Mouse (Mus musculus): Measurements from ENCODE around the gene Kiss1r. TPM values are rescaled to one million over a fixed set of nuclear protein-coding genes. Genes with fewer than 3 reads are reported as not detected.
"Not testable (repeated sequence)": the region's sequence is repeated elsewhere in the genome, so short reads cannot be mapped to it uniquely, and the experiment has no call there.

Gene Kiss1r
- total RNA-seq, 4 experiments from 2014 or later: 1.1 to 5.6 (median 4.0) TPM

- DNase-seq: no peak
Observed at GRCm38 (mm10) chr10:79940749-79941148, 24.0 kb downstream of the Kiss1r start.

DNA sequence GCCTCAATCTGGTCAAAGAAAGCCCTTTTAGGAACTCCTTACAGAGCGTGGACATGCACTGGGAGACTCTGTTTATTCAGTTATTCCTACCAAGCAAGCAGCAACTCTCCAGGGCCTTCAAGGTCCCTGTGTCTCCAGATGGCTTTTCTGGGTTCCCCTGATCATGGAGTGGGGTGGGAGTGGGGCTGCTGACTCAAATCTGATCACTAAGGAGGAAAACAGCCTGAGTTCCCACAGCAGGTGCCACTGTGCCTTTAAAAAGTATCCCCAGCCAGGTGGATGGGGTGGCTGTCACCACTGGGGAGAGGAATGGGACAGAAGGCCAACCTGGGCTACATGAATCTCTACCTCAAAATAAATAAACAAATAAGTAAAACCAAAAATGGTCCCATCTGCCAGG is 26.2 kb downstream of the Kiss1r start:
- no peak for DNase-seq

DNA sequence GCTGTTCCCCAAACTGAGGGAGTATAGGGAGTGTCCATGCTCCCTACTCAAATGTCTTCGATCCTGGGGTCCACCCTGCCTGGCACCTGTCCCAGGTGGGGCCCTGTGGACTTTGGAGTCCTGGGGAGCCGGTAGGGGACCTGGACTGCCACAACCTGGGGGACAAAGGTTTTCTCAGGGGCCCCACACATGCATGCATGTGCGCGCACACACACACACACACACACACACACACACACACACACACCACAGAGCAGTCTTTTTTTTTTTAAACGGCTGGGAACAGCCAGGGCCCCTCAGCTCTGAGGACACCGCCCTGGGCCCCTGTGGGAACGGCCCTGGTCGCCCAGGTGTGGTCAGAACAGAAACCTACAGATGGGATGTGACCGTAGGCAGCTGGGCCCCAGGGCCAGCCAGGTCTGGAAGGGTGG is 26.7 kb downstream of the Kiss1r start:
- DNase-seq: no peak

DNA sequence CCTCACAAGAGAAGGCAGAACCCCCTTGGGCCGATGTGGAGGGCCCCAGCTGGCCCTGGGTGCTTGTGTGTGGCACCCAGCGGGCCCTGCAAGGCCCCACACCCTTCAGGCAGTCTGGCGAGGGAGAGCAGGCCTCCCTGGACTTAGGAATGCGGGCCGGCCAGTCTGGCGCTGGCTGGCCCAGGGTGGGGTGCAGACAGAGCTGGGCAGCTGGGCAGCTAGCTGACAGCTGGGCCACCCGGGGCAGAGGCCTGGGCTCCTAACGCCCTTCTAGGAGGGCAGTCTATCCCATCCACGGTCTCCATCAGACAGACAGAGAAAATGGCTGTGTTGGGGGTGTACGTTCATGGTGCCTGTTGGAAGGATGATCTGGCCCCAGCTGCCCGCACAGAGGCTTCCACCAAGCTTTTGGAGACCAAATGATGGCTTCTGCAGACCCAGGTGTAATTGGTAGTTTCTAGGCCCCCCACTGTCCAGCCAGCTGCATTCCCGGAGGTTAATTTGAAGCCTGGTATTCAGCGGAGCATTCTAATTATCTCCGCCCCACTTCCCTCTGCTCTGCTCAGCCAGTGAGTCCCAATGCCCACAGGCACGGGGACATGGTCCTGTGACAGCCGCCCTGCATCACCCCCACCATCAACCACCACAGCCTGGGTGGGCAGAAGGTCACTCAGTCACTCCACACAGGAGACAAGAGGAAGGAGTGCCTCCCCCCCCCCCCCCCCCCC is 28.9 kb downstream of the Kiss1r start:
- DNase-seq: no peak

- DNase-seq: no peak
Observed at GRCm38 (mm10) chr10:79946752-79947322, 30.1 kb downstream of the Kiss1r start.

DNA sequence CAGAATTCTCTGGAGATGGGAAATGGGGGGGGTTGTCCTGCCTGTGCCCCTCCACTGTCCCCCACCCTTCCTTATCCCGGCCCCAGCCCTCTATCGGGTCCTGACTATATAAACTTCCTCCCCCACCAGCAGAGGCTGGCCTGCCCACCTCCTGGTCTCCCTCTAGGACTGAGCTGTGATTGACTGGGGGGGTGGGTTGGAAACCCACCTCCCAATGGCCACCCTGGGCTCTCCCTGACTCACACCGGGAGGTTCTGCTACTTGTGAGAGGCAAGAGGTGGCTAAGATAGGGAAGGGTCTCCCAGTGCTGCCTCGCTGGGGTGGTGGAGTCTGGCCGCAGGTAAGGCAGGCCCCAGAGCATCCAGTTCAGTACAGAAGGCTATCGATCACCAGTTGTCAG is 30.7 kb downstream of the Kiss1r start:
- no peak for DNase-seq

DNA sequence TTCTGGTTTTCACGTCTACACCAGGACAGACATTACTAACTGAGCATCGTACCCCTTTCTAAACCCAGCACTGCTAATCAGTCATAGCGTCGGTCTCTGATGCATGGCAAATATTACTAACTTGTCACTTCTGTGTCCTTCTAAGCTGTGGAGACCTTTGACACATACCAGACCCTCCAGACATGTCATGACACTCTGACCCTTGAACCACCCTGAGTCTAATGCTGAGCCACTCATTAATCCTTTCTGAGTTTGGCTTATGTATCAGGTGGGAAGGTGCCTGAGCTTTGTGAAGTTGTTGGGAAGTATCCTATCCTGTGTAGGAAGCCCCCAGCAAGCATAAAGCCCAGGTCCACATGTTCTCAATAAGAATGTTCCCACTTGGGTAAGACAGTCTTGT is 33.1 kb downstream of the Kiss1r start:
- DNase-seq: no peak

GRCm38 (mm10) chr10:79950661-79951060 is 33.9 kb downstream of the Kiss1r start:
- DNase-seq: no peak

DNA sequence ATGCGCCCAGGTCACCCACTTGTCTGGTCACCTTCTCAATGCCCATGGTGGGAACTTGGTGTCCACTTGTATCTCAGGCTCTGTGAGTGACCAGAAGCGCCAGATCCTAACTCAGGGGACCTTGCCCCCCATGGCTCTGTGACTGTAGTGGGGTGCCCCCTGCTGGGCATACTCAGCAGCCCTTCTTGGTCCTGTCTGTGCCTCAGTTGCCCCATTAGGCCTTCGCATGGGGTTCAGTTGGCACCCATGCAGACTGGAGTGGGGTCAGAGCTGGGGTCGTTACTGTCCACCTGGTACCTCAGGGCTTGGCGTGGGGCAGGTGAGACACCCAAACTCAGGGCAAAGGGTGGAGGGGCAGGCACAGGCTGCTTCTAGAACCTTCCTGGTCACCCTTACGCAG is 37.2 kb downstream of the Kiss1r start:
- no peak for DNase-seq

- no peak for DNase-seq
Observed at GRCm38 (mm10) chr10:79955691-79956090, 38.9 kb downstream of the Kiss1r start.

- DNase-seq: no peak
Observed at GRCm38 (mm10) chr10:79956643-79957154, 39.9 kb downstream of the Kiss1r start.

GRCm38 (mm10) chr10:79958140-79958816 is 41.5 kb downstream of the Kiss1r start:
- DNase-seq: peak; percentile 80

DNA sequence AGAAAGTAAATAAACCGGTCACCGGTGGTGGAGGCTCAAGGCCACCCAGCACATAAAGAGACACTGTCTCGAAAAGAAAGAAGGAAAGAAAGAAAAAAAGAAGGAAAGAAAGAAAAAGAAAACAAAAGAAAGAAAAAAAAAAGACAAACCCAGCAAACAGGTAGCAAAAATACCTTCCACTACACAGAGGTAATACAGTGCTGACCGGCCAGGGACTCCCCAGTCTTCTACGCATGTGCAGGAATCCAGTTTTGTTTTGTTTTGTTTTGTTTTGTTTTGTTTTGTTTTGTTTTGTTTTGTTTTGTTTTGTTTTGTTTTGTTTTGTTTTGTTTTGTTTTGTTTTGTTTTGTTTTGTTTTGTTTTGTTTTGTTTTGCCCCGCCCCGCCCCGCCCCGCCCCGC is 42.6 kb downstream of the Kiss1r start:
- not testable (repeated sequence) for DNase-seq

GRCm38 (mm10) chr10:79959847-79960601 is 43.3 kb downstream of the Kiss1r start, which contains the start of gene Wdr18:
Gene Wdr18, plus strand, starts transcription at chr10:79960152.
- peak; percentile 99 for DNase-seq

GRCm38 (mm10) chr10:79960671-79961294 is 44.0 kb downstream of the Kiss1r start:
- no peak for DNase-seq

- DNase-seq: no peak
Observed at GRCm38 (mm10) chr10:79964727-79965126, 48.0 kb downstream of the Kiss1r start.

GRCm38 (mm10) chr10:79965325-79965724 is 48.6 kb downstream of the Kiss1r start:
- DNase-seq: no peak

DNA sequence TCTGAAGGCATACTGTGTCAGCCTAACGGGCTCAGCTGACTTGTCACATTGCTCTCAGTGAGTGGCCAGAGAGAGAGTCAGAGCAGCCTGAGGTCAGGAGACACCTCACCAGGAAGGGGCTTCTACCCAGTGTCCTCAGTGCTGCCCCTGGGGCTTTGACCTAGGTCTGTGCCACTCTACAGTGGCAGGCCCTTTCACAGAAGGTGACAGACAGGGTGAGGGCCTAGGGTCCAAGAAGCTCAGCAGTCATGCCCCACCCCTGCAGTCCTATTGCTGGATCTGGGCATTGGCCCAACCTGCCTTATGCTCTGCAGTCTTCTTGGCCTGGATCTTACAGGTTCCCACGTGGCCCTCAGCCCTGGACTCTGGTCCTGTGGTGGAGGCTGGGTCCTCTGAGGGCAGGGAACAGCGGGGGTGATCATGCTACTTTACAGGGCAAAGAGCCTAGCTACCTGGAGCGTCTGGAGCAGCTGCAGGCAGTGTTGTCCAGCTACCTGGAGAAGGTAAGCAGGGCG is 50.2 kb downstream of the Kiss1r start:
- DNase-seq: no peak

GRCm38 (mm10) chr10:79968181-79968580 is 51.4 kb downstream of the Kiss1r start:
- DNase-seq: no peak

GRCm38 (mm10) chr10:79969124-79969568 is 52.4 kb downstream of the Kiss1r start:
- no peak for DNase-seq

DNA sequence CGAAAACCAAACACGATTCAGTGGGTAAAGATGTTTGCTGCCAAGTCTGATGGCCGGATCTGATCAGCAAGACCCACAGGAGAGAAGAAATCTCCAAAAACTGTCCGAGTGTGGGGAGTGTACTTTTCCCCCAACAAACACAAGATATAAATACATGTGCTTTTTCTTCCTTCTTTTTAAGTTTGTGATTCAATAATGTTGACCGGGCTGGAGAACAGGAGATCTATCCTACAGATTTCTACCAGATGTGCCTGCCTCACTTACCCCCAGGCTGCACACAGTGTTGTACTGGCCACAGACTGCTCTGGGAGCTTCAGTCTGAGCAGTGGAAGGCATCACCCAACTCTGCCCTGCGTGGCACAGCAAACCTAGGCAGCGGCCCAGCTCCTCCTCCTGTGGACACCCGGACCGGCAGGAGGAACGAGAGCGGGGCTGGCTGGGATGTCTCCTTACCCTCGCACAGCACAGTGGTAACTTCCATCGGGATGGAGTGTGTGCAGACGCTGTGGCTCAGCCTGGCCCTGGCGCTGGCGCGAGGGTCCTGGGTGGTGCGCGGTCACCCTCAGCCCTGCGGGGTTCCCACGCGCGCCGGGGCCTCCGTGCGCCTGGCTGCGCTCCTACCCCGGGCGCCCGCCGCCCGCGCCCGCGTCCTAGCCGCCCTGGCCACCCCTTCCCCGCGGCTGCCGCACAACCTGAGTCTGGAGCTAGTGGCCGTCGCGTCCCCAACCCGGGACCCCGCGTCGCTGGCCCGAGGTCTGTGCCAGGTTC is 53.8 kb downstream of the Kiss1r start, which contains the start of gene Grin3b:
Grin3b (plus strand) TSS at position 301 of the 768 bp plus-strand sequence.
- DNase-seq: no peak

Measured in adrenal gland, adult 8-10 months (tissue).